Mouse (Mus musculus) olfactory bulb, adult 2 months (tissue): Measurements from ENCODE around the gene Rasgrp4. TPM values are rescaled to one million over a fixed set of nuclear protein-coding genes. Genes with fewer than 3 reads are reported as not detected.

Experiments
- H3K27ac ChIP-seq: fragments of 200-500 bp; 2 replicates; pipeline ENCODE4 v1.5.1; 2012; ENCODE audit warnings: low read depth, low read length; ENCODE audit not compliant: insufficient read depth
- H3K4me1 ChIP-seq: fragments of 200-500 bp; 2 replicates; pipeline ENCODE4 v1.6.1; 2012; ENCODE audit warnings: low read length; ENCODE audit not compliant: control insufficient read depth, insufficient read depth
- H3K4me3 ChIP-seq: fragments of 200-500 bp; 2 replicates; pipeline ENCODE4 v1.5.1; 2012; ENCODE audit warnings: mild to moderate bottlenecking, low read depth, low read length, moderate library complexity; ENCODE audit not compliant: insufficient read depth
- CTCF ChIP-seq: fragments of 200-500 bp; IDR thresholded peaks from 2 replicates; pipeline ENCODE4 v1.5.1; 2012; ENCODE audit warnings: low read depth, mild to moderate bottlenecking, low read length, moderate library complexity; ENCODE audit not compliant: insufficient read depth
- POLR2A ChIP-seq: fragments of 200-500 bp; IDR thresholded peaks from 2 replicates; pipeline ENCODE4 v1.6.1; 2012; ENCODE audit warnings: mild to moderate bottlenecking, low read depth, low read length, moderate library complexity; ENCODE audit not compliant: insufficient read depth
- WGBS: fragments of 180-500 bp; shearing (Covaris S2); methylation state at CpG from one replicate; pipeline ENCODE4 v1.1.7; 2018; 5-methylcytosine and 5-hydroxymethylcytosine counted together
- polyA plus RNA-seq: library from polyadenylated mRNA; stranded (reverse); fragments of >200 nt; gene quantifications from 2 replicates; pipeline ENCODE4 v1.2.4, GENCODE M21; 2012; ENCODE audit warnings: low replicate concordance; ENCODE audit not compliant: missing spikeins, insufficient read depth, insufficient read length

The Rasgrp4 gene
- polyA plus RNA-seq, 1 experiment = not detected

DNA sequence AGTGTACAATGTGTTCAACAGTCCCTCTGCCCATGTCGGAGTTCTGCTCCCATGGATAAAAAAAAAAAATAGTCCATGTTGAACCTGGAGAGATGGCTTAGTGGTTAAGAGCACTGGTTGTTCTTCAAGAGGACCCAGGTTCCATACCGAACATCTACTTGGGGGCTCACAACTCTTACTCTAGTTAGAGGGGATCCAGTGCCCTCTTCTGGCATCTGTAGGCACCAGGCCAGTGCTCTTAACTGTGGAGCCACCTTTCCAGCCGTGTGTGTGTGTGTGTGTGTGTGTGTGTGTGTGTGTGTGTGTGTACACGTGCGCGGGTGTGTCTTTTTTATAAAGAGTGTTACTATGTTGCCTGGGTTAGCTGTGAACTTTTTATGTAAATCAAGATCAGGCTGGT, 67.9 kb downstream of the Rasgrp4 start:
- Histone ChIP-seq H3K27ac (no peak overlapping the region), H3K4me1 (no peaks in the 10 kb centered on the region), H3K4me3 (no peak overlapping the region)
- TF ChIP-seq CTCF (no peak), POLR2A (no peak)
- WGBS = 75% methylated on average over 6 of the region's 6 CpGs

Other genes with a start within 250 kb of the Rasgrp4 start
- gene Actn4, start 172.5 kb upstream of the Rasgrp4 start, polyA plus RNA-seq = 498 TPM in 1 of 2 replicates, not detected in the other
- gene Eif3k, start 153.0 kb upstream of the Rasgrp4 start, polyA plus RNA-seq = not detected in 2 replicates
- gene Map4k1, start 152.8 kb upstream of the Rasgrp4 start, polyA plus RNA-seq = not detected in 2 replicates
- gene Ryr1, start 9.7 kb upstream of the Rasgrp4 start, polyA plus RNA-seq = not detected in 2 replicates
- not detected in 2 replicates for gene Fam98c, start 21.4 kb downstream of the Rasgrp4 start, polyA plus RNA-seq
- not detected in 2 replicates for gene Ggn, start 35.4 kb downstream of the Rasgrp4 start, polyA plus RNA-seq
- gene Spred3, start 35.6 kb downstream of the Rasgrp4 start, polyA plus RNA-seq = not detected in 2 replicates
- gene Psmd8, start 45.9 kb downstream of the Rasgrp4 start, polyA plus RNA-seq = not detected in 2 replicates
- not detected in 2 replicates for gene Catsperg1, start 79.2 kb downstream of the Rasgrp4 start, polyA plus RNA-seq
- not detected in 2 replicates for gene Kcnk6, start 97.7 kb downstream of the Rasgrp4 start, polyA plus RNA-seq
- gene Yif1b, start 103.5 kb downstream of the Rasgrp4 start, polyA plus RNA-seq = not detected in 2 replicates
- gene 2200002D01Rik, start 113.6 kb downstream of the Rasgrp4 start, polyA plus RNA-seq = not detected in 2 replicates
- not detected in 2 replicates for gene Spint2, start 147.1 kb downstream of the Rasgrp4 start, polyA plus RNA-seq
- not detected in 2 replicates for gene Ppp1r14a, start 154.5 kb downstream of the Rasgrp4 start, polyA plus RNA-seq
- not detected in 2 replicates for gene Dpf1, start 169.1 kb downstream of the Rasgrp4 start, polyA plus RNA-seq